Mouse (Mus musculus) liver, embryonic 18 days (tissue): ENCODE results near the gene Ccdc27. TPM values are rescaled to one million over a fixed set of nuclear protein-coding genes. Genes with fewer than 3 reads are reported as not detected.

Experiments used
- polyA plus RNA-seq: library from polyadenylated mRNA; depleted of rRNA; stranded (reverse); fragments of >200 nt; gene quantifications from 2 replicates; pipeline ENCODE4 v1.2.3, GENCODE M21; 2012; rRNA removed

The Ccdc27 gene
- polyA plus RNA-seq = not detected in 2 replicates

DNA sequence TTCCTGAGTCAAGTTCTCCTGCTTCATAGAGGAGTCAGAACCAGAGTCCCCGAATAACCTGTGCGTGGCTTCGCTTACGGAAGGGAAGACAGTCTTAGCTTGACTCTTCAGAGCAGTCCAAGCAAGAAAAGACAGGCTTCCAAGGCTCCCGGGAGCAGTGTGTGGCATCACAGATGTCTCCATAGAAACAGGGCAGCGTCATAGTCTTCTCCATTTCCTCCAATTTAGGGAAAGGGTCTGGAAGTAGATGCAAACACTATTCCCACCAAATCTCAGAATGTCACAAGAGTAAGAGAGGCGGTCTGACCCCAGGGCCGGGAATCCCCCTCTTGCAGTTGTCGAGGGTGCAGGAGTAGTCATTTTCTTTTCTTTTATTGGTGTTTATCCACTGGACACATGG, at the start of gene Ccdc27:
Ccdc27 (minus strand) TSS at position 101 of the 400 bp plus-strand sequence.

GRCm38 (mm10) chr4:154025641-154026440, 16.6 kb downstream of the Ccdc27 start, which contains the start of gene Smim1:
TSS of gene Smim1 (minus strand) at chr4:154026230.

DNA sequence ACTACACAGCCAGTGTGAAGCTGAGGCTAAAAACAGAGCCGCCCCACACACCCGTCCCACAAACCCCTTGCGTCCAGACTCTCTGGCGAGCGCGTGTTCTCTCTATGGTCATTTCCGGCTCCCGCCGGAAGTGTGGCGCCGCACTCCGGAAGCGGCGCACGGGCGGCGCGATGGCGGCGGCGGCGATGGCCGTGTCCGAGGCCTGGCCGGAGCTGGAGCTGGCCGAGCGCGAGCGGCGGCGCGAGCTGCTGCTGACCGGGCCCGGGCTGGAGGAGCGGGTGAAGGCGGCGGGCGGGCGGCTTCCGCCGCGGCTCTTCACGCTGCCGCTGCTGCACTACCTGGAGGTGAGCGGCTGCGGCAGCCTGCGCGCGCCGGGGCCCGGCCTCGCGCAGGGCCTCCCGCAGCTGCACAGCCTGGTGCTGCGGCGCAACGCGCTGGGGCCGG, 30.8 kb downstream of the Ccdc27 start, which contains the start of gene Lrrc47:
Lrrc47 (plus strand) TSS at position 86 of the 444 bp plus-strand sequence.

Other genes with a start within 250 kb of the Ccdc27 start
- gene A430005L14Rik, start 85.4 kb downstream of the Ccdc27 start, polyA plus RNA-seq = 23.8 and 26.8 TPM in 2 replicates
- gene Dffb, start 67.6 kb downstream of the Ccdc27 start, polyA plus RNA-seq = 5.6 and 6.1 TPM in 2 replicates
- 2.4 and 2.8 TPM in 2 replicates for gene Cep104, start 67.5 kb downstream of the Ccdc27 start, polyA plus RNA-seq
- gene Lrrc47, start 30.9 kb downstream of the Ccdc27 start, polyA plus RNA-seq = 14.4 and 16.9 TPM in 2 replicates
- gene Smim1, start 16.4 kb downstream of the Ccdc27 start, polyA plus RNA-seq = 87.8 and 114 TPM in 2 replicates
- gene Trp73, start 97.5 kb upstream of the Ccdc27 start, polyA plus RNA-seq = 0.01 and 0.05 TPM in 2 replicates
- gene Wrap73, start 99.7 kb upstream of the Ccdc27 start, polyA plus RNA-seq = 11.9 and 13.9 TPM in 2 replicates
- gene Tprgl, start 118.0 kb upstream of the Ccdc27 start, polyA plus RNA-seq = 46.7 and 50.8 TPM in 2 replicates
- 1.6 TPM in 2 replicates for gene Megf6, start 128.1 kb upstream of the Ccdc27 start, polyA plus RNA-seq